Mouse (Mus musculus) small intestine, adult 2 months (tissue): ENCODE data around the gene Zbtb9.

Experiments
- CTCF ChIP-seq: fragments of 200-500 bp; IDR thresholded peaks from 2 replicates; pipeline ENCODE4 v1.5.1; 2012; ENCODE audit warnings: low read depth, mild to moderate bottlenecking, control low read depth, inconsistent platforms, low read length, moderate library complexity, mixed read lengths; ENCODE audit not compliant: insufficient replicate concordance, insufficient read length; ENCODE audit errors: extremely low read depth
- POLR2A ChIP-seq: fragments of 200-500 bp; IDR thresholded peaks from 2 replicates; pipeline ENCODE4 v1.6.1; 2012; ENCODE audit warnings: low read depth, mild to moderate bottlenecking, control low read depth, inconsistent platforms, low read length, moderate library complexity

GRCm38 (mm10) chr17:26961572-26962240 is 11.3 kb upstream of the Zbtb9 start:
- TF ChIP-seq POLR2A, result no peak
- no peak for TF ChIP-seq CTCF
